Mouse (Mus musculus) stomach, embryonic 16.5 days (tissue): ENCODE data around the gene Stard9. TPM values are rescaled to one million over a fixed set of nuclear protein-coding genes. Genes with fewer than 3 reads are reported as not detected.
A peak's percentile ranks its signal among the peaks of the same experiment; 100 is the strongest.

Source experiments
- ATAC-seq: fragments of 200-750 bp; cut with Nextera tagmentation; 2 replicates; pipeline ENCODE4 v1.8.0; 2017; ENCODE audit warnings: moderate number of reproducible peaks, moderate TSS enrichment; ENCODE audit not compliant: insufficient read depth, low FRiP score
- H3K27ac ChIP-seq: fragments of 300-500 bp; sonication (generic); 2 replicates; pipeline ENCODE4 v1.5.1; 2014; ENCODE audit warnings: low read length
- H3K27me3 ChIP-seq: fragments of 300-500 bp; sonication (generic); 2 replicates; pipeline ENCODE4 v1.6.1; 2014; ENCODE audit warnings: low read length, control low read depth, mixed read lengths; ENCODE audit not compliant: control insufficient read depth, insufficient read depth
- H3K36me3 ChIP-seq: fragments of 300-500 bp; sonication (generic); 2 replicates; pipeline ENCODE4 v1.6.1; 2014; ENCODE audit warnings: low read length; ENCODE audit not compliant: control insufficient read depth, insufficient read depth
- H3K4me1 ChIP-seq: fragments of 300-500 bp; sonication (generic); 2 replicates; pipeline ENCODE4 v1.6.1; 2014; ENCODE audit warnings: low read length, control low read depth, mixed read lengths; ENCODE audit not compliant: control insufficient read depth, insufficient read depth
- H3K4me2 ChIP-seq: fragments of 300-500 bp; sonication (generic); 2 replicates; pipeline ENCODE4 v1.6.1; 2014; ENCODE audit warnings: low read depth, low read length, mixed read lengths
- H3K4me3 ChIP-seq: fragments of 300-500 bp; sonication (generic); replicated peaks from 2 replicates; pipeline ENCODE4 v1.5.1; 2014; ENCODE audit warnings: mild to moderate bottlenecking, low read length
- H3K9ac ChIP-seq: fragments of 300-500 bp; sonication (generic); 2 replicates; pipeline ENCODE4 v1.6.1; 2014; ENCODE audit warnings: low read length
- H3K9me3 ChIP-seq: fragments of 300-500 bp; sonication (generic); replicated peaks from 2 replicates; pipeline ENCODE4 v1.6.1; 2016; ENCODE audit warnings: low read length, control low read depth; ENCODE audit not compliant: control insufficient read depth
- WGBS: fragments of 180-500 bp; shearing (Covaris S2); extraction: QIAGEN DNeasy Blood & Tissue Kit; methylation state at CpG from one replicate; pipeline ENCODE4 v1.1.7; 2014; 5-methylcytosine and 5-hydroxymethylcytosine counted together
- polyA plus RNA-seq: library from polyadenylated mRNA; unstranded; fragments of >200 nt; fragmentation: Nextera tagmentation; extraction: Ambion mirVana; gene quantifications from 2 replicates; pipeline ENCODE4 v1.2.1, GENCODE M21; 2015

Stard9 gene
- polyA plus RNA-seq, 1 experiment from 2014 or later = 5.7 TPM

DNA sequence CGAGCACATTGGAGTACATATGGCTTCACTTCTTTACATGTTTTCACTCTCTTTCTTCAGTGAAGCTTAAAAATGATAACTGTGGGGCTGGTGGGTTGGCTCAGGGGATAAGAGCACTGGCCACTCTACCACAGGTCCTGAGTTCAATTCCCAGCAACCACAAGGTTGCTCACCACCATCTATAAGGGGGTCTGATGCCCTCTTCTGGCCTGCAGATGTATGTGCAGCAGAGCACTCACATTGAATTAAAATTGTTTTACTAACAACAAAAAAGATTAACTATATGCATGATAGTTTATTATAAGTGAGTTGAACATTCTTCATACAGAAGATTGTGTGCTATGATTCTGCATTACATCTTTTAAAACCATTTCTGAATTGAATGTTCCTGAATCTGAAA is 9.4 kb upstream of the Stard9 start:
- no peak overlapping the region for H3K4me3 ChIP-seq
- no peak overlapping the region for H3K27ac ChIP-seq
- no peak overlapping the region for H3K4me2 ChIP-seq
- no peak for ATAC-seq
- H3K9me3 ChIP-seq = no peaks in the 10 kb centered on the region
- WGBS = 96% methylated on average over 1 of the region's 1 CpGs
- no peak overlapping the region for H3K9ac ChIP-seq
- H3K4me1 ChIP-seq = no peaks in the 10 kb centered on the region
- H3K27me3 ChIP-seq = no peaks in the 10 kb centered on the region
- H3K36me3 ChIP-seq = peaks cover 18% of the 10 kb centered on the region

DNA sequence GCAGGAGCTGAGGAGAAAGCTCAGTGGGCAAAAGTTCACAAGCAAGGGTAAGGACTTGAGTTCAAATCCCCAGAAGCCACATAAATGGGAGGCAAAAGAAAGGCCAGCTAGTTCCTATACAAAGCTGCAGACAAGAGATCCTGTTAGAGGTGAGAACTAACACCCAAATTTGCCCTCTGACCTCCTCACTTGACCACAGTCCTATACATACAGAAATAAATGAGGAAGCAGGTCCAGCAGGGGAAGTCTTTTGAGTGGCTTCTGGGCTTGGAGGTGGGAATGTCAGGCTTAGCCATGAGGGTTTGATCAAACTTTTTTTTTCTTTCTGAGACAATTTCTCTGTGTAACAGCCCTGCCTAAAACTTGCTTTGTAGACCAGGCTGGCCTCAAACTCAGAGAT is 6.0 kb upstream of the Stard9 start:
- Histone ChIP-seq H3K27me3 (no peaks in the 10 kb centered on the region), H3K4me1 (no peaks in the 10 kb centered on the region), H3K4me3 (no peak overlapping the region), H3K36me3 (peaks cover 12% of the 10 kb centered on the region), H3K4me2 (no peak overlapping the region), H3K9ac (no peak overlapping the region), H3K9me3 (no peaks in the 10 kb centered on the region), H3K27ac (no peak overlapping the region)
- no peak for ATAC-seq

DNA sequence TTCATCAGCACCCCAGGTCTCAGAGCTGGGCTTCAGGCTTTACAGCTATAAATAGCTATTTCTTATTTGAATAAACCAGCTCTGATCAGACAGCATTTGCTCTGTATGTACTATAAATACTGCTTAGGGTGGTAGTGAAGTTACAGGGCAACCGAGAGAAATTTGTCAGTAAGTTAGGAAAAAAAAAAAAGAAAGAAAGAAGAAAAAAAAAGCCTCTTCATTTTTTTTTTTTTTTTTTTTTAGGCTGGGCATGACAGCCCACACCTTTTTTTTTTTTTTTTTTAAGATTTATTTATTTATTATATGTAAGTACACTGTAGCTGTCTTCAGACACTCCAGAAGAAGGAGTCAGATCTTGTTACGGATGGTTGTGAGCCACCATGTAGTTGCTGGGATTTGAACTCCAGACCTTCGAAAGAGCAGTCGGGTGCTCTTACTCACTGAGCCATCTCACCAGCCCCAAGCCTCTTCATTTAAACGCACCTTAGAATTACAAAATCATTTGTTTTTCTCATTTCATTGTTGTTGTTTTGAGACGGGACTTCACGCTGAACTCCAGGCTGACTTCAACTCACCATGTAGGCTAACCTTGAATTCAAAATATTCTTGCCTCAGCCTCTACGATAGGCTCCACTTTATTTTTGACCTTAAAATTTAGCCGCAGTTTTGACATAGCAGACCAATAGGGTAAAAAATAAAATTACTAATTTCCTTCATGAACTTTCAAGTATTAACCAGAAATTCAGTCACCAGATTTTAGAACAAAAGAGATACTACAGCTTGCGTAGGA is 650 bp upstream of the Stard9 start:
- H3K4me3 ChIP-seq = peak overlapping the region; percentile 56
- H3K27me3 ChIP-seq = no peaks in the 10 kb centered on the region
- no peak overlapping the region for H3K27ac ChIP-seq
- ATAC-seq = peak; percentile 12; the same call in 1 of the 2 replicates
- H3K4me2 ChIP-seq = peak overlapping the region; percentile 56
- no peak overlapping the region for H3K9ac ChIP-seq
- no peaks in the 10 kb centered on the region for H3K9me3 ChIP-seq
- WGBS = 27% methylated on average over 10 of the region's 10 CpGs
- peaks cover 7% of the 10 kb centered on the region; the same call in 1 of the 2 replicates for H3K4me1 ChIP-seq
- no peaks in the 10 kb centered on the region for H3K36me3 ChIP-seq

DNA sequence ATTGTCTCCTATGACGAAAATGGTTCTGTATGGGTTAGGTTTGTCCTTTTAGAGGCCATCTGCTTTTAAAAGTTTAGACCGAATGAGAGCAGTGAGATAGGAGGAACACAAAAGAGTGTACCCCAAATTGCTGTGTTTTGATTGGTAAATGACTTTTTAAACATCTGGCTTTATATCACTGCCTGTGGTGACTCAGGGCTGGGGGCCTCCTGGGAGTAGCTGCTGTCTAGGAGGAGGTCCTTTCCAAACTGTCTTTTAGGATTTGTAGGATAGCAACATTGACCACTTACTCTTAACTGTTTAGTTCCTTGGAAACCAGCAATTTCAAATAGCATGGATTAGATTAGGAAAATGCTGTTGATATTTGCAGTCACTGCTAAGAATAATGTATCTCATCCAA is 1.3 kb downstream of the Stard9 start:
- Histone ChIP-seq H3K9me3 (no peaks in the 10 kb centered on the region), H3K4me1 (peaks cover 7% of the 10 kb centered on the region; the same call in 1 of the 2 replicates), H3K36me3 (no peaks in the 10 kb centered on the region), H3K4me2 (peak overlapping the region; percentile 53), H3K4me3 (peak overlapping the region; percentile 2; the same call in 1 of the 2 replicates), H3K27me3 (no peaks in the 10 kb centered on the region), H3K9ac (no peak overlapping the region), H3K27ac (no peak overlapping the region)
- 74% methylated on average over 2 of the region's 2 CpGs for WGBS
- no peak for ATAC-seq

DNA sequence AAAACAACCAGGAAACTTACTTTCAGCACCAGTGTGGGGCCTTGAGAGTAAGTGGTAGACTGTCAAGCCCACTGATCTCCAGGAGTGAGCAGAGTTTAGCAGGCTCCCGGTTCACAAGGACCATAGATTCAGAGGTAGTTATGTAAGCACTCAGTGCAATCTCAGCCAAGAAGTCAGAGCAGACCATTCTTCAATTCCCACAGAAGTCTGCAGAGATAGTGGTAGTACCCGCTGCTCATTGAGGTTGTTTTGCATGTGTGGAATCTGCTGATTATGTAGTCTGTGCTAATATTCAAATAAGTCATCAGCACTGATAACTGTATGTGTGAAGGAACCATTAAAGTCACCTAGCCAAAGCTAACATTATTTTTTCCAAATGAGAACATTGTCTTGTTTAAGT is 1.7 kb downstream of the Stard9 start:
- peaks cover 7% of the 10 kb centered on the region; the same call in 1 of the 2 replicates for H3K4me1 ChIP-seq
- H3K4me2 ChIP-seq = peak overlapping the region; percentile 53
- H3K9me3 ChIP-seq = no peaks in the 10 kb centered on the region
- H3K27ac ChIP-seq = no peak overlapping the region
- no peaks in the 10 kb centered on the region for H3K27me3 ChIP-seq
- no peak for ATAC-seq
- 69% methylated on average over 2 of the region's 2 CpGs for WGBS
- H3K9ac ChIP-seq = no peak overlapping the region
- 0 out of 2 replicates have a peak overlapping the region, but pooled peaks have one; percentile 2 for H3K4me3 ChIP-seq
- H3K36me3 ChIP-seq = no peaks in the 10 kb centered on the region; the same call in 1 of the 2 replicates

DNA sequence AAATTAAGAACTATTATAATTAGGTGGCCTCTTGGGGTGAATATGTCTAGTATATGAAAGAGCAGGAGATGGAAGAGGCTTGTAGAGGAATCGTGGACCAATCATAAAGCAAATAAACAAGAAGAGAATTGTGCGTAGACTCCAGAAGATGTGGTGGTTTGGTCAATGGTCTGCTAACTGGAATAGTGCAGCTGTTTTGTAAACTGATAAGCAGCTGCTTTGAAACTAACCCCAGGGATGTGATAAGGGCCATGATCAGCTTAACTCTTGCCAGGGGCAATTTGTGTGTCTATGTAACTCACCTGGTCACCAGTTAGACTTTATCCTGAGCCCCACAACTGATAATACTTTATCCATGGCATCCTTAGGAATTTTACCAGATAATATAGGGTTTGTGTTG is 2.6 kb downstream of the Stard9 start:
- no peak overlapping the region for H3K27ac ChIP-seq
- WGBS = 66% methylated on average over 2 of the region's 2 CpGs
- H3K36me3 ChIP-seq = no peaks in the 10 kb centered on the region; the same call in 1 of the 2 replicates
- no peak for ATAC-seq
- no peak overlapping the region for H3K4me3 ChIP-seq
- no peak overlapping the region for H3K4me2 ChIP-seq
- no peaks in the 10 kb centered on the region for H3K27me3 ChIP-seq
- peaks cover 7% of the 10 kb centered on the region; the same call in 1 of the 2 replicates for H3K4me1 ChIP-seq
- H3K9me3 ChIP-seq = no peaks in the 10 kb centered on the region
- H3K9ac ChIP-seq = no peak overlapping the region

DNA sequence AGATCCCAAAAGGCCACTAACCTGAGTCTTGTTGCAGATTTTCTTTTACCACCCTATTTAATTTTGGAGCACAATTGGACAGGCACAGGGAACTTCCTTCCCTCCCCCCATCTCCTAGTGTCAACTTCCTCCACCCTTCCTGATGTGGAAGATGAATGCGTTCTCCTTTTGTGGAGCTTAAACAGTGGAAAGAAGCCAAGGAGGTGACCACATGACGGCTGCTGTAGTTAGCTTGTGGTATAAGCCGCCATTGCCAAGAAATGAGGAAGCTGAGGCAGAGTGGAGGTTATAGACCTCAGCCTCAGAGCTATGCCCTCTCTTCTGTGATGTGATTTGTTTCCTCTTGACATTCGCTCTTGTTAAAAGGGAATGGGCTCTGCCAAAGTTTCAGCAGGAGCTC is 3.0 kb downstream of the Stard9 start:
- Histone ChIP-seq H3K9me3 (no peaks in the 10 kb centered on the region), H3K36me3 (no peaks in the 10 kb centered on the region; the same call in 1 of the 2 replicates), H3K27ac (no peak overlapping the region), H3K4me3 (no peak overlapping the region), H3K27me3 (no peaks in the 10 kb centered on the region), H3K4me1 (peaks cover 7% of the 10 kb centered on the region; the same call in 1 of the 2 replicates), H3K9ac (no peak overlapping the region), H3K4me2 (no peak overlapping the region)
- WGBS = 57% methylated on average over 4 of the region's 4 CpGs
- ATAC-seq = no peak

DNA sequence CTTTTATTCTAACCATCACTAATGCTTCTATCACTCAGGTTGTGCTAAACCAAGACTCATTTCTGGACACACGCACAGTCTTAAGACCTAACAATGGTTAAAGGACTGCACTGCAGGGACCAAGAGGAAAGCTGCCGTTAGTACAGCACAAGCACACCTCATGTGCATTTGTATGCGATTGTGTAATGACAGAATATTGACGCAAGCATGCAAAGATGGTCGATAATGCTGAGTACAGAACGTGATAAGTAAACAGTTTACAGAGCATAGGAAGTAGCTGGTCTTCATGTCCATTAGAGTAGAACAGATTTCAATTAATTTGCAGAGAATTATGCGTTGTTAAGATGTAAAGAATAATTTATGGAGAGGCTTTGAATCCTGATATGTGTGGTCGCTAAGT is 11.9 kb downstream of the Stard9 start:
- Histone ChIP-seq H3K4me2 (no peak overlapping the region), H3K9ac (no peak overlapping the region), H3K27me3 (no peaks in the 10 kb centered on the region), H3K27ac (no peak overlapping the region), H3K4me1 (no peaks in the 10 kb centered on the region), H3K4me3 (no peak overlapping the region), H3K36me3 (no peaks in the 10 kb centered on the region), H3K9me3 (no peaks in the 10 kb centered on the region)
- ATAC-seq = no peak
- 82% methylated on average over 8 of the region's 8 CpGs for WGBS

DNA sequence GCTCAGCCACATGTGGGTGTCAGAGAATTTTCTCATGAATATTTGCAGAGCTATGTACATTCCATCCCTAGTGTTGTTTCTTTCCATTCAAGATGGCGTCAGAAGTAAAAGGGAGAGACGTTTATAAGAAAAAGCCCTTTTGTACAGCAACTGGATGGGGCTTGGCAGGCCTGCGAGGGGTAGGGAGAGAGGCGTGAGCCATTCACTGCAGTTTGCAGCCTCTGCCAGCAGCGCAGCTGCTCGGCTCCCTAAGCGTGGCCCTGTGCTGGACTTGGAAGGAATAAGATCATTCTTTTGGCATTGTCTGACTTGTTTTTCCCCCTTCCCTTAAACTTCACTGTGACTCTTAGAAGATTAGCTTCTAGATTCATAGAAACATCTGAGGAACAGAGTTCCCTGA is 14.9 kb downstream of the Stard9 start:
- H3K27ac ChIP-seq = peak overlapping the region; percentile 68

More for the DNA sequence above, 14.9 kb downstream of the Stard9 start:
- no peaks in the 10 kb centered on the region for H3K4me1 ChIP-seq
- 49% methylated on average over 7 of the region's 7 CpGs for WGBS
- H3K36me3 ChIP-seq = no peaks in the 10 kb centered on the region
- no peak overlapping the region for H3K4me2 ChIP-seq
- ATAC-seq = peak; percentile 81
- H3K4me3 ChIP-seq = no peak overlapping the region
- H3K9me3 ChIP-seq = no peaks in the 10 kb centered on the region
- H3K9ac ChIP-seq = no peak overlapping the region
- H3K27me3 ChIP-seq = no peaks in the 10 kb centered on the region
